Mouse (Mus musculus): ENCODE results near the gene Gpr22.

The Gpr22 gene

GRCm38 (mm10) chr12:31665999-31666398 lies 47.7 kb downstream of the Gpr22 start:
- no peak for DNase-seq

Data from cerebellum, adult 9-11 months (tissue).